Mouse (Mus musculus) lung, postnatal 14 days (tissue): ENCODE data around the gene Klra6.
"Not testable (repeated sequence)": the region's sequence is repeated elsewhere in the genome, so short reads cannot be mapped to it uniquely, and the experiment has no call there.

Experiments
- DNase-seq: peaks from one replicate; pipeline ENCODE4 v3.0.0; 2021

Klra6 gene

GRCm38 (mm10) chr6:130026854-130027253 is at the start of gene Klra6:
Klra6 (minus strand) TSS chr6:130026954.
- DNase-seq, result no peak

- DNase-seq, result not testable (repeated sequence)
Measured at GRCm38 (mm10) chr6:130067171-130067570, 40.4 kb upstream of the Klra6 start, which contains the start of gene Klra4. Klra4 (minus strand) TSS chr6:130067271.

GRCm38 (mm10) chr6:130065196-130065595 is 38.4 kb upstream of the Klra6 start:
- DNase-seq, result no peak

- not testable (repeated sequence) for DNase-seq
Measured at GRCm38 (mm10) chr6:130035146-130035545, 8.4 kb upstream of the Klra6 start.

- DNase-seq, result not testable (repeated sequence)
Measured at GRCm38 (mm10) chr6:130031493-130032089, 4.8 kb upstream of the Klra6 start.
